Mouse (Mus musculus) intestine, postnatal 0 days (tissue): ENCODE measurements around the gene Gm35549. TPM values are rescaled to one million over a fixed set of nuclear protein-coding genes. Genes with fewer than 3 reads are reported as not detected.
A peak's percentile ranks its signal among the peaks of the same experiment; 100 is the strongest.

Experiments
- ATAC-seq: fragments of 200-750 bp; cut with Nextera tagmentation; 2 replicates; pipeline ENCODE4 v1.8.0; 2017; ENCODE audit warnings: mild to moderate bottlenecking, moderate TSS enrichment, moderate library complexity
- H3K27ac ChIP-seq: fragments of 300-500 bp; sonication (generic); 2 replicates; pipeline ENCODE4 v1.5.1; 2014; ENCODE audit warnings: mild to moderate bottlenecking, low read depth, low read length, moderate library complexity
- H3K27me3 ChIP-seq: fragments of 300-500 bp; sonication (generic); replicated peaks from 2 replicates; pipeline ENCODE4 v1.6.1; 2014; ENCODE audit warnings: low read length, mixed read lengths; ENCODE audit not compliant: control insufficient read depth, insufficient read depth
- H3K36me3 ChIP-seq: fragments of 300-500 bp; sonication (generic); 2 replicates; pipeline ENCODE4 v1.6.1; 2014; ENCODE audit warnings: mild to moderate bottlenecking, moderate library complexity; ENCODE audit not compliant: control insufficient read depth, insufficient read depth
- H3K4me1 ChIP-seq: fragments of 300-500 bp; sonication (generic); replicated peaks from 2 replicates; pipeline ENCODE4 v1.6.1; 2014; ENCODE audit warnings: antibody characterized with exemption, low read length, mixed read lengths; ENCODE audit not compliant: control insufficient read depth, insufficient read depth
- H3K4me2 ChIP-seq: fragments of 300-500 bp; sonication (generic); replicated peaks from 2 replicates; pipeline ENCODE4 v1.6.1; 2014; ENCODE audit warnings: low read depth, mild to moderate bottlenecking, moderate library complexity
- H3K4me3 ChIP-seq: fragments of 300-500 bp; sonication (generic); 2 replicates; pipeline ENCODE4 v1.5.1; 2014; ENCODE audit warnings: low read depth, low read length
- H3K9ac ChIP-seq: fragments of 300-500 bp; sonication (generic); 2 replicates; pipeline ENCODE4 v1.6.1; 2014; ENCODE audit warnings: mild to moderate bottlenecking, low read depth, low read length
- H3K9me3 ChIP-seq: fragments of 300-500 bp; sonication (generic); 2 replicates; pipeline ENCODE4 v1.6.1; 2016; ENCODE audit warnings: mixed run types; ENCODE audit not compliant: control insufficient read depth
- CTCF ChIP-seq: sonication (generic); IDR thresholded peaks from 2 replicates; pipeline ENCODE4 v1.5.1; 2016; ENCODE audit warnings: low read depth, mild to moderate bottlenecking, control low read depth, antibody characterized with exemption, moderate library complexity
- WGBS: fragments of 180-500 bp; shearing (Covaris S2); extraction: QIAGEN DNeasy Blood & Tissue Kit; methylation state at CpG from one replicate; pipeline ENCODE4 v1.1.7; 2014; 5-methylcytosine and 5-hydroxymethylcytosine counted together
- polyA plus RNA-seq: library from polyadenylated mRNA; unstranded; fragments of >200 nt; fragmentation: Nextera tagmentation; extraction: Ambion mirVana; gene quantifications from 2 replicates; pipeline ENCODE4 v1.2.1, GENCODE M21; 2015

Gm35549 gene
- polyA plus RNA-seq, 1 experiment from 2014 or later: not detected

DNA sequence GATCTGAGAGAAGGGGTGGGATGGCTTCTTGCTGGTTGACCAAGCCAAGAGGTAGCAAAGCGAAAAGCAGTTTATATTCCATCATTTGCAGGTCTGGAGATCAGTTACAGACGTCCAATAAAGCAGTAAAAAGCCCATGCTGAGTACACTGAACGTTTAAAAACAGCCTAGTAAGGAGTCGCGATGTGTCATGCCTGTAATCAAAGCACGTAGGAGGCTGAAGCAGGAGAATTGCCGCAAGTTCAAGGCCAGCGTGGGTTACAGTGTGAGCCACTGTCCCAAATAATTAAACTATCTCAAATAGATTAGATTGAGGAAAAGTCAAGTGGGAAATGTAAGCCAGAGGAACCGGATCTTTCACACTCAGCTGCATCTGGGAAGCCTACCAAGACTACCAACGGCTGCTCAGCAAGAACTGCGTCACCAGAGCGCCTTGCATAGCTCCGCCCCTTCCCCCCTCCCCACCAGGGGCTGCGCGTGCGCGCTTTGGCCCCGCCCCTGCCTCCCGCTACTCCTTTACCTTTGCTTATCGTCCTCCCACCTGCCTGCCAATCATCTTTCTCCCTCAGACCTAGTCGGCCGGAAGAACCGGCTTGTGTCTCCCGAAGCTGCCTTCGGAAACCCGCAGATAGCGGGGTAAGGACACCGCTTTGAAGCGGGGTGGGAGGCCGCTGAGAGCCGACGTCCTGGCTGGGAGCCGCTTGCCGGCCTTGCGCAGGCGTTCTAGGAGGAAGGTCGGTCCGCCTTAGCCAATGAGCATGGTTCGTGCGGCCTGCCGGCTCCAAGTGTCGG, 38.6 kb downstream of the Gm35549 start, which contains the start of gene Tcaim:
TSS of gene Tcaim (plus strand) at position 487 of the 792 bp plus-strand sequence.
- H3K27ac ChIP-seq: peak within 1 kb of the TSS; percentile 88
- WGBS: 4% methylated on average over 42 of the region's 42 CpGs
- peak; percentile 92 for ATAC-seq
- no peaks in the 10 kb centered on the region for H3K9me3 ChIP-seq
- peaks cover 8% of the 10 kb centered on the region; the same call in 1 of the 2 replicates for H3K36me3 ChIP-seq
- no peaks in the 10 kb centered on the region for H3K27me3 ChIP-seq
- H3K4me1 ChIP-seq: peaks cover 3% of the 10 kb centered on the region; the same call in 1 of the 2 replicates
- no peak for TF ChIP-seq CTCF
- peak within 1 kb of the TSS; percentile 54 for H3K4me3 ChIP-seq
- peak within 1 kb of the TSS; percentile 64 for H3K9ac ChIP-seq
- H3K4me2 ChIP-seq: peak within 1 kb of the TSS; percentile 82

DNA sequence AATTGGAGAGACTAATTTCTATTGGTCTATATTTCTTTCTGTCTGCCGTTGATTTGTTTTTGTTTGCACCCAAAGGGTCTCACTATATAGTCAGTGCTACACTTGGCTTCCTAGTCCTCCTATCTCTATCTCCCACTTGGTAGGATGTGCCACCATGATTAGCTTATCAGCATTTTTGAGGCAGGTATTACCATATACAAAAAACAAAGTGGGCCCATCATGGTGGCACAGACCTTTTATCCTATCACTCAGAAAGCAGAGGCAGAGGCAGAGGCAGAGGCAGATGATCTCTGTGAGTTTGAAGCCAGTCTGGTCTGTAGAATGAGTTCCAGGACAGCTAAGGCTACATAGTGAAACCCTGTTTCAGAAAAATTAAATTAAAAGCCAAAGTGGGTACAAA, 57.3 kb downstream of the Gm35549 start:
- WGBS: 85% methylated on average over 1 of the region's 1 CpGs
- Histone ChIP-seq H3K4me3 (no peak overlapping the region), H3K4me2 (no peak overlapping the region), H3K9me3 (no peaks in the 10 kb centered on the region), H3K9ac (no peak overlapping the region), H3K27ac (no peak overlapping the region), H3K36me3 (no peaks in the 10 kb centered on the region), H3K27me3 (no peaks in the 10 kb centered on the region), H3K4me1 (no peaks in the 10 kb centered on the region)
- TF ChIP-seq CTCF: no peak
- no peak for ATAC-seq

DNA sequence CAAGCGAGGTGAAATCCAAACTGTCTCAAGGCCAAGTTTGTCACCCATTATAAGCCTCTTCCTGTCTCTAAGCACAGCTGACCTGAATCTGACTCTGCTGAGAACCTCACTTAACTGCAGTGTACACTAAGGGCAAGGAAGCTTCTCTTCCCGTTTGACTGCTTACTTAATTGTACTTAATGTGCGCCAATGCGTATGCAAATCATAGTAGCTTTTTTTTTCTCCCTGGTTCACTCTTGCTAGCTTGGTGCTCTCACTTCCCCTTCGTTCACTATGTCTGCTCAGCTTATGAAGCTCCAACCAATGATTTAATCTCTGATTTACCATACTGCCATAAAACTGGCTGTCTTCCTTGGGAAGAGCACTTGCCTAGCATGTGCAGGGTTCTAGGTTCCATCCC, 58.6 kb downstream of the Gm35549 start:
- H3K4me3 ChIP-seq: no peak overlapping the region
- H3K36me3 ChIP-seq: no peaks in the 10 kb centered on the region
- WGBS: 72% methylated on average over 5 of the region's 5 CpGs
- TF ChIP-seq CTCF: no peak
- no peak overlapping the region for H3K9ac ChIP-seq
- H3K27ac ChIP-seq: no peak overlapping the region
- no peaks in the 10 kb centered on the region for H3K4me1 ChIP-seq
- H3K4me2 ChIP-seq: no peak overlapping the region
- no peaks in the 10 kb centered on the region for H3K9me3 ChIP-seq
- ATAC-seq: no peak
- H3K27me3 ChIP-seq: no peaks in the 10 kb centered on the region

Other genes starting within 250 kb of the Gm35549 start
- 0.04 and 0.16 TPM in 2 replicates for gene Topaz1, start 96.7 kb downstream of the Gm35549 start, polyA plus RNA-seq
- 3.2 TPM in 2 replicates for gene Tcaim, start 38.5 kb downstream of the Gm35549 start, polyA plus RNA-seq
- gene Zfp445, start 22.0 kb upstream of the Gm35549 start, polyA plus RNA-seq: 12.0 and 15.3 TPM in 2 replicates
- 2.2 and 2.5 TPM in 2 replicates for gene Zkscan7, start 41.6 kb upstream of the Gm35549 start, polyA plus RNA-seq
- gene Zfp105, start 79.0 kb upstream of the Gm35549 start, polyA plus RNA-seq: 3.5 and 4.8 TPM in 2 replicates
- gene 1110059G10Rik, start 107.0 kb upstream of the Gm35549 start, polyA plus RNA-seq: 51.3 and 55.9 TPM in 2 replicates
- gene Kif15, start 107.0 kb upstream of the Gm35549 start, polyA plus RNA-seq: 10.0 and 10.1 TPM in 2 replicates
- gene Tmem42, start 177.3 kb upstream of the Gm35549 start, polyA plus RNA-seq: 25.9 and 26.2 TPM in 2 replicates
- gene Tgm4, start 190.7 kb upstream of the Gm35549 start, polyA plus RNA-seq: 0.21 TPM in 1 of 2 replicates, not detected in the other